Comparison of ENCODE assay signal across 32 mouse cellular contexts in genomic region chr2:9962871-9963270, GRCm38 (mm10).
"Had no signal": no experiment of that assay in that cellular context is flagged by ENCODE, and none has a peak within 500 bp of the region (broad histone marks: within the 10 kb centered on the region; RNA-seq: fewer than 3 reads in every experiment).

No protein-coding gene starts in this region.

- H3K4me1 ChIP-seq: lung, embryonic 15.5 days had no signal

- H3K27me3 ChIP-seq: limb, embryonic 12.5 days; limb, embryonic 13.5 days; limb, embryonic 15.5 days; liver, embryonic 12.5 days; liver, embryonic 13.5 days; liver, embryonic 15.5 days; lung, embryonic 15.5 days; megakaryocyte, embryonic 14.5 days; midbrain, embryonic 12.5 days; midbrain, embryonic 13.5 days; midbrain, embryonic 15.5 days; neural tube, embryonic 12.5 days had no signal

- H3K9me3 ChIP-seq: limb, embryonic 10.5 days; limb, embryonic 12.5 days; limb, embryonic 13.5 days; limb, embryonic 15.5 days; liver, embryonic 12.5 days; liver, embryonic 13.5 days; liver, embryonic 15.5 days; lung, embryonic 15.5 days; midbrain, embryonic 10.5 days; midbrain, embryonic 12.5 days; midbrain, embryonic 13.5 days; midbrain, embryonic 15.5 days; neural tube, embryonic 12.5 days had no signal

- H3K36me3 ChIP-seq: limb, embryonic 10.5 days; limb, embryonic 12.5 days; limb, embryonic 13.5 days; limb, embryonic 15.5 days; liver, embryonic 12.5 days; liver, embryonic 13.5 days; liver, embryonic 15.5 days; lung, embryonic 15.5 days; midbrain, embryonic 10.5 days; midbrain, embryonic 12.5 days; midbrain, embryonic 13.5 days; midbrain, embryonic 15.5 days; neural tube, embryonic 12.5 days had no signal

- ATAC-seq: liver, embryonic 12.5 days; liver, postnatal 0 days; lung, postnatal 0 days; midbrain, embryonic 13.5 days; midbrain, embryonic 15.5 days; midbrain, embryonic 16.5 days had no signal

- H3K4me2 ChIP-seq: limb, embryonic 12.5 days; limb, embryonic 13.5 days; limb, embryonic 15.5 days; liver, embryonic 11.5 days; liver, embryonic 12.5 days; liver, embryonic 13.5 days; liver, embryonic 15.5 days; lung, embryonic 14.5 days; lung, embryonic 15.5 days; midbrain, embryonic 11.5 days; midbrain, embryonic 12.5 days; midbrain, embryonic 13.5 days; midbrain, embryonic 15.5 days; neural tube, embryonic 12.5 days had no signal

- DNase-seq: left cerebral cortex, postnatal 4 days; liver; liver, embryonic 13.5 days; liver, postnatal 0 days; lung, adult 18-20 months; lung, adult 2 months; lung, embryonic 14.5 days; lung, postnatal 10 days; lung, postnatal 14 days; lung, postnatal 36 days; lung, postnatal 4 days; midbrain, embryonic 14.5 days had no signal

- H3K27ac ChIP-seq: limb, embryonic 10.5 days; limb, embryonic 13.5 days; limb, embryonic 15.5 days; liver, embryonic 12.5 days; liver, embryonic 13.5 days; liver, embryonic 14.5 days; liver, embryonic 15.5 days; lung, embryonic 15.5 days; macrophage; midbrain, embryonic 10.5 days; midbrain, embryonic 12.5 days; midbrain, embryonic 13.5 days; midbrain, embryonic 15.5 days; neural tube, embryonic 12.5 days had no signal

- H3K4me3 ChIP-seq: limb, embryonic 10.5 days; limb, embryonic 12.5 days; limb, embryonic 13.5 days; limb, embryonic 15.5 days; liver, embryonic 12.5 days; liver, embryonic 13.5 days; liver, embryonic 15.5 days; lung, embryonic 15.5 days; megakaryocyte, embryonic 14.5 days; midbrain, embryonic 10.5 days; midbrain, embryonic 12.5 days; midbrain, embryonic 13.5 days; midbrain, embryonic 15.5 days; myocyte; neural tube, embryonic 12.5 days had no signal

- H3K9ac ChIP-seq: limb, embryonic 12.5 days; limb, embryonic 13.5 days; limb, embryonic 15.5 days; liver, embryonic 12.5 days; liver, embryonic 13.5 days; liver, embryonic 14.5 days; liver, embryonic 15.5 days; liver, postnatal 0 days; lung, embryonic 14.5 days; lung, embryonic 15.5 days; midbrain, embryonic 12.5 days; midbrain, embryonic 13.5 days; midbrain, embryonic 15.5 days; neural tube, embryonic 12.5 days had no signal
